Mouse (Mus musculus): ENCODE data around the gene 2210016L21Rik.
A peak's percentile ranks its signal among the peaks of the same experiment; 100 is the strongest.

Gene 2210016L21Rik

GRCm38 (mm10) chr5:114942766-114943130, 790 bp downstream of the 2210016L21Rik start:
- no peak for DNase-seq (ENCODE audit: low read depth, low spot score)

- no peak for DNase-seq (ENCODE audit: low read depth, low spot score)
Measured at GRCm38 (mm10) chr5:114945072-114945471, 3.1 kb downstream of the 2210016L21Rik start.

- no peak for DNase-seq (ENCODE audit: low read depth, low spot score)
Measured at GRCm38 (mm10) chr5:114948891-114949290, 6.9 kb downstream of the 2210016L21Rik start.

- DNase-seq (ENCODE audit: low read depth, low spot score) = no peak
Measured at GRCm38 (mm10) chr5:114949316-114949715, 7.4 kb downstream of the 2210016L21Rik start.

GRCm38 (mm10) chr5:114949812-114950211, 7.9 kb downstream of the 2210016L21Rik start:
- DNase-seq (ENCODE audit: low read depth, low spot score) = no peak

GRCm38 (mm10) chr5:114950669-114951068, 8.7 kb downstream of the 2210016L21Rik start:
- no peak for DNase-seq (ENCODE audit: low read depth, low spot score)

GRCm38 (mm10) chr5:114951279-114951880, 9.4 kb downstream of the 2210016L21Rik start:
- DNase-seq (ENCODE audit: low read depth, low spot score) = no peak

GRCm38 (mm10) chr5:114953326-114953725, 11.4 kb downstream of the 2210016L21Rik start:
- no peak for DNase-seq (ENCODE audit: low read depth, low spot score)

GRCm38 (mm10) chr5:114958069-114958468, 16.1 kb downstream of the 2210016L21Rik start:
- no peak for DNase-seq (ENCODE audit: low read depth, low spot score)

GRCm38 (mm10) chr5:114961590-114962360, 19.8 kb downstream of the 2210016L21Rik start:
- no peak for DNase-seq (ENCODE audit: low read depth, low spot score)

- no peak for DNase-seq (ENCODE audit: low read depth, low spot score)
Measured at GRCm38 (mm10) chr5:114964315-114964966, 22.5 kb downstream of the 2210016L21Rik start.

- no peak for DNase-seq (ENCODE audit: low read depth, low spot score)
Measured at GRCm38 (mm10) chr5:114964967-114965898, 23.3 kb downstream of the 2210016L21Rik start.

GRCm38 (mm10) chr5:114967523-114968268, 25.7 kb downstream of the 2210016L21Rik start:
- DNase-seq (ENCODE audit: low read depth, low spot score) = no peak

- no peak for DNase-seq (ENCODE audit: low read depth, low spot score)
Measured at GRCm38 (mm10) chr5:114968651-114969050, 26.7 kb downstream of the 2210016L21Rik start.

GRCm38 (mm10) chr5:114969064-114969463, 27.1 kb downstream of the 2210016L21Rik start:
- no peak for DNase-seq (ENCODE audit: low read depth, low spot score)

- DNase-seq (ENCODE audit: low read depth, low spot score) = no peak
Measured at GRCm38 (mm10) chr5:114969609-114970215, 27.8 kb downstream of the 2210016L21Rik start.

- DNase-seq (ENCODE audit: low read depth, low spot score) = no peak
Measured at GRCm38 (mm10) chr5:114970824-114971227, 28.9 kb downstream of the 2210016L21Rik start, which contains the start of gene Hnf1a. TSS of gene Hnf1a (minus strand) at chr5:114971094.

- peak; percentile 39 for DNase-seq (ENCODE audit: low read depth, low spot score)
Measured at GRCm38 (mm10) chr5:114972201-114972600, 30.2 kb downstream of the 2210016L21Rik start.

GRCm38 (mm10) chr5:114973131-114973530, 31.2 kb downstream of the 2210016L21Rik start:
- no peak for DNase-seq (ENCODE audit: low read depth, low spot score)

GRCm38 (mm10) chr5:114976935-114977334, 35.0 kb downstream of the 2210016L21Rik start:
- no peak for DNase-seq (ENCODE audit: low read depth, low spot score)
